Mouse (Mus musculus) E14TG2a.4 (cell line): ENCODE measurements around the gene Anapc1.

Experiments
- H3K27me3 ChIP-seq: 2 replicates; pipeline ENCODE4 v1.6.1; 2014; ENCODE audit warnings: low read length, control low read depth; ENCODE audit not compliant: insufficient read depth
- H3K36me3 ChIP-seq: 2 replicates; pipeline ENCODE4 v1.6.1; 2014; ENCODE audit warnings: low read length, control low read depth; ENCODE audit not compliant: insufficient read depth
- H3K4me1 ChIP-seq: replicated peaks from 2 replicates; pipeline ENCODE4 v1.6.1; 2014; ENCODE audit warnings: low read depth, low read length, control low read depth
- H3K4me3 ChIP-seq: replicated peaks from 2 replicates; pipeline ENCODE4 v1.5.1; 2014; ENCODE audit warnings: mild to moderate bottlenecking, low read length
- H3K9me3 ChIP-seq: 2 replicates; pipeline ENCODE4 v1.6.1; 2014; ENCODE audit warnings: low read length, control low read depth
- CTCF ChIP-seq: conservative IDR thresholded peaks from 2 replicates; pipeline ENCODE4 v1.5.1; 2014; ENCODE audit warnings: low read length
- NANOG ChIP-seq: IDR thresholded peaks from 2 replicates; pipeline ENCODE4 v1.6.1; 2014; ENCODE audit warnings: borderline replicate concordance, low read length, mixed read lengths
- POU5F1 ChIP-seq: IDR thresholded peaks from 2 replicates; pipeline ENCODE4 v1.6.1; 2014; ENCODE audit warnings: low read length, borderline replicate concordance

Gene Anapc1

DNA sequence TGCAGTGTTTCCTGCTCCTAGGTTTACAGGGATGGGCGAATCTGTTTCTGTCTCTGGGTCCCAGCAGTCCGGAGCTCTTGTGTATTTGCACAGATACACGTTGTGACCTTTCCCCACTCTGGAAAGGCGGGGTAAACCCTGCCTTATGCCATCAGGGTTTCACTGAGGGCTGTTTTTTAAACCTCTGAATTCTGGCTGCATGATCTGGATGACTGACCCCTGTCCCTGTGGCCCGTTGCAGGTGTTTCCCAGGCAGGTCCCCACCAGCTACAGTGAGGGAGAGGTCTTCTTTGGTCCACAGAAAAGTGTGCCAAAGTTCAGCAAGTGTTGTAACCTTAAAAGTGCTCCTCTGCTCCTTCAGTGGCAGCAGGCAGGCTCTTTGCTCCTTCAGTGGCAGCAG, 77.9 kb downstream of the Anapc1 start:
- no peak overlapping the region for H3K4me3 ChIP-seq
- peaks cover 52% of the 10 kb centered on the region for H3K36me3 ChIP-seq
- H3K4me1 ChIP-seq = peaks cover 14% of the 10 kb centered on the region
- no peak for TF ChIP-seq NANOG
- TF ChIP-seq POU5F1 = no peak
- no peak for TF ChIP-seq CTCF
- peaks cover 17% of the 10 kb centered on the region for H3K9me3 ChIP-seq
- no peaks in the 10 kb centered on the region for H3K27me3 ChIP-seq

DNA sequence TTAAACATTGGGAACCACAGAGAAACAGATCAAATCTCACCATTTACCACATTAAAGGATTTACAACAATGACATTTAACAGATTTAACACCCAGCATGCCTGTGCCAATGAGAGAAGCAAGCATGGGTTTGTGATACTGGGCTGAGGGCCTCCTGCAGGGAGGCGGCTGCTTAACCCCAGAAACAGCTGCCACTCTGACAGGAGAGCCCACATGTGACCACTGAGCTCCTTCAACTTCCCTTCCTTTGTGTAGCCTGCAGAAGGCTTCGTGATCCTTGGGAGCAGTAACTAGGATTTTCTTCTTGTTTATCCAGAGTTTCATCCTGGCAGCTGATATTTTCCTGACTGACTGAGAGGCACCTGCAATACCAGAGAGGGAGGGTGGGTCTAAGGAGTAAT, 85.7 kb downstream of the Anapc1 start:
- Histone ChIP-seq H3K36me3 (no peaks in the 10 kb centered on the region), H3K4me3 (no peak overlapping the region), H3K9me3 (peaks cover 51% of the 10 kb centered on the region), H3K27me3 (no peaks in the 10 kb centered on the region), H3K4me1 (no peaks in the 10 kb centered on the region)
- TF ChIP-seq CTCF (no peak), POU5F1 (no peak), NANOG (no peak)

GRCm38 (mm10) chr2:128592301-128592700, 94.9 kb downstream of the Anapc1 start:
- H3K27me3 ChIP-seq = no peaks in the 10 kb centered on the region
- H3K9me3 ChIP-seq = peaks cover 13% of the 10 kb centered on the region
- TF ChIP-seq POU5F1 (no peak), CTCF (no peak), NANOG (no peak)
- no peaks in the 10 kb centered on the region for H3K36me3 ChIP-seq
- no peak overlapping the region for H3K4me3 ChIP-seq
- H3K4me1 ChIP-seq = peaks cover 8% of the 10 kb centered on the region

GRCm38 (mm10) chr2:128590909-128591308, 96.3 kb downstream of the Anapc1 start, which contains the start of gene Spdye4c:
TSS of gene Spdye4c (plus strand) at chr2:128591209.
- Histone ChIP-seq H3K9me3 (peaks cover 10% of the 10 kb centered on the region), H3K36me3 (no peaks in the 10 kb centered on the region), H3K27me3 (no peaks in the 10 kb centered on the region), H3K4me1 (peaks cover 8% of the 10 kb centered on the region), H3K4me3 (no peak within 1 kb of the TSS)
- TF ChIP-seq NANOG (no peak), CTCF (no peak), POU5F1 (no peak)

DNA sequence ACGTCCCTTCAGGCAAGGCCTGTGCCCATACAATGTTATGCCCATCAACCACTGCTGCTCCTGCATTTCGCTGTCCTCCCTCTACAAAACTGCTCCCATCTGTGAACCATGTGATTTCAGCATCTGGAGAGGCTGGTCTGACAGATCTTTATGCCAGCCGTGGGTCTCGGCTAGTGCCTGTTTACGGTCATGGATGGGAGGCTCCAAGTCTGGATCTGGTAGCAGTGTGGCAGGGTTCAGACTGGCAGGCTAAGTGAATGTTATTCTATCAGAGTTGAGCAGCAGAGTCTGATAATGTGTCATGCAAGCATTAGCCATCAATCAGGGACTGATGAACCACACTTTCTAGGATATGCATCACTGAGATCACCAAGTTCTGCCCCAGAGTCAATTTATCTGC, 104.3 kb downstream of the Anapc1 start:
- H3K36me3 ChIP-seq = no peaks in the 10 kb centered on the region
- H3K4me1 ChIP-seq = no peaks in the 10 kb centered on the region
- peaks cover 50% of the 10 kb centered on the region for H3K9me3 ChIP-seq
- H3K27me3 ChIP-seq = no peaks in the 10 kb centered on the region
- TF ChIP-seq NANOG (no peak), POU5F1 (no peak), CTCF (no peak)
- H3K4me3 ChIP-seq = no peak overlapping the region

- H3K4me3 ChIP-seq = no peak overlapping the region
- H3K36me3 ChIP-seq = no peaks in the 10 kb centered on the region
- TF ChIP-seq CTCF = peak; percentile 84
- no peak for TF ChIP-seq POU5F1
- H3K27me3 ChIP-seq = no peaks in the 10 kb centered on the region
- no peaks in the 10 kb centered on the region for H3K9me3 ChIP-seq
- H3K4me1 ChIP-seq = peaks cover 6% of the 10 kb centered on the region
These were observed 114.2 kb downstream of the Anapc1 start for GRCm38 (mm10) chr2:128572726-128573624.

DNA sequence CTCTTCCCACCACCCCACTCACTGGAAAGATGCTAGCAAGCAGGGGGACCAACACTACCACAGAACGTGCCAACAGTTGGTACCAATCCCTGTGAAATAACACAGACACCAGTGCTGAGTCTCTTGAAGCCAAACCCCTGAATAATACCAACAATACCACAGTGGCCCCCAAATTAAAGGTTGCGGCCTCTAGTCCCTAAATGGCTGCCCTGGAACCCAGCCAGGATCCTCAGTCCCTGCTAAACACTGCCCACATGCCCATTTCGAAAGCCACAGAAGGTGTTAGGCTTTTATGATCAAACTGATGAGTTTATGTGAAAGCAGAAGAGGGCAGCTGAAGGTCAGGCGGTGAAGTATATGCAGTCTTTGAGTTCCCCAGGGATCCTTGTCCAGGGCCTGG, 116.2 kb downstream of the Anapc1 start:
- TF ChIP-seq POU5F1 = no peak
- no peak for TF ChIP-seq CTCF
- TF ChIP-seq NANOG = no peak
- Histone ChIP-seq H3K4me1 (peaks cover 22% of the 10 kb centered on the region), H3K4me3 (no peak overlapping the region), H3K36me3 (no peaks in the 10 kb centered on the region), H3K27me3 (no peaks in the 10 kb centered on the region), H3K9me3 (no peaks in the 10 kb centered on the region)

DNA sequence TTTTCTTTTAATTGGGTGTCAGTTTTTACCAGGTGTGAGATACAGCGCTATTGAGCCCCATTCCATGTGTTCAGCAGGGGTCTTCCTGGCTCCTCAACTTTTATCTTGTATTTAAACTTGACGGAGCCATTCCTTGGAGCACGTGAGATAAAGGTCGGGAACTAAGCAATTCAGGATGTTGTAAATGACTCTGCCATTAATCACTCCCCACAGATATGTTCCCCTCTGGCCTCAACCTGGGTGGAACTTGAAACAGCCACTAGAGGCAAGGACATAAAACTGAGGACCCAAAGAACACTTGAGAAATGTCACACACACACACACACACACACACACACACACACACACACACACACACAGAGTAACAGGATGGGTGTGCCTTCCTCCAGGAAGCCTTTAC, 118.7 kb downstream of the Anapc1 start:
- Histone ChIP-seq H3K4me3 (no peak overlapping the region), H3K4me1 (peaks cover 34% of the 10 kb centered on the region), H3K9me3 (no peaks in the 10 kb centered on the region), H3K36me3 (no peaks in the 10 kb centered on the region), H3K27me3 (no peaks in the 10 kb centered on the region)
- TF ChIP-seq NANOG (no peak), POU5F1 (no peak), CTCF (no peak)

- H3K4me1 ChIP-seq = peaks cover 34% of the 10 kb centered on the region
- no peaks in the 10 kb centered on the region for H3K27me3 ChIP-seq
- no peak overlapping the region for H3K4me3 ChIP-seq
- TF ChIP-seq CTCF = no peak
- H3K9me3 ChIP-seq = no peaks in the 10 kb centered on the region
- H3K36me3 ChIP-seq = no peaks in the 10 kb centered on the region
These were observed 119.2 kb downstream of the Anapc1 start for GRCm38 (mm10) chr2:128568018-128568417.
